In genomic region chr13:23498653-23499052, GRCm38 (mm10) we compare ENCODE assay signal across 9 mouse cellular contexts. TPM values are rescaled to one million over a fixed set of nuclear protein-coding genes. Genes with fewer than 3 reads are reported as not detected.
A peak's percentile ranks its signal among the peaks of the same experiment; 100 is the strongest.
DNase-seq lines count a peak whose midpoint lies in the region; ATAC-seq and TF ChIP-seq lines count a peak whose summit lies in the region.
"Had no signal": no experiment of that assay in that cellular context is flagged by ENCODE, and none has a peak within 500 bp of the region (broad histone marks: within the 10 kb centered on the region; RNA-seq: fewer than 3 reads in every experiment).

No protein-coding gene starts in this region.

- H3K36me3 ChIP-seq in embryonic facial prominence, embryonic 11.5 days (replicated peaks; ENCODE audit: control insufficient read depth, insufficient read depth, low read depth, low read length): no peaks in the 10 kb centered on the region
- no peaks in the 10 kb centered on the region for H3K36me3 ChIP-seq in intestine, embryonic 16.5 days (ENCODE audit: control insufficient read depth, insufficient read depth, low read length)
- H3K36me3 ChIP-seq in neural tube, embryonic 11.5 days (ENCODE audit: control insufficient read depth, insufficient read depth, low read length): no peaks in the 10 kb centered on the region

- no peaks in the 10 kb centered on the region for H3K27me3 ChIP-seq in embryonic facial prominence, embryonic 11.5 days (ENCODE audit: control insufficient read depth, insufficient read depth, low read length)
- no peaks in the 10 kb centered on the region for H3K27me3 ChIP-seq in intestine, embryonic 16.5 days (replicated peaks; ENCODE audit: control insufficient read depth, insufficient read depth, low read length)
- no peaks in the 10 kb centered on the region for H3K27me3 ChIP-seq in neural tube, embryonic 11.5 days (ENCODE audit: control insufficient read depth, insufficient read depth, low read length)

- ATAC-seq in embryonic facial prominence, embryonic 11.5 days (replicated peaks; ENCODE audit: insufficient number of reproducible peaks, low FRiP score, low TSS enrichment, low read depth): peak; percentile 50; the same call in 1 of the 2 replicates
- ATAC-seq in intestine, embryonic 16.5 days: no peak
- no peak for ATAC-seq in neural tube, embryonic 11.5 days (ENCODE audit: insufficient read depth, low FRiP score, low TSS enrichment)
- ATAC-seq in inflammation-experienced regulatory T-cells, adult 6 months: no peak

- peak overlapping the region; percentile 27 for H3K4me2 ChIP-seq in embryonic facial prominence, embryonic 11.5 days (ENCODE audit: low read depth, low read length)
- H3K4me2 ChIP-seq in intestine, embryonic 16.5 days (ENCODE audit: low read depth, low read length): peak overlapping the region; percentile 49
- peak overlapping the region; percentile 36 for H3K4me2 ChIP-seq in neural tube, embryonic 11.5 days (ENCODE audit: low read depth)

- DNase-seq in layer of hippocampus, adult 2 months (ENCODE audit: low spot score in 2 of 2): no peak
- no peak for DNase-seq in layer of hippocampus, postnatal 36 days
- peak; percentile 79 for DNase-seq in embryonic facial prominence, embryonic 11.5 days (ENCODE audit: low spot score)
- no peak for DNase-seq in neural tube, embryonic 11.5 days (ENCODE audit: low spot score)
- no peak for DNase-seq in cerebellum, postnatal 14 days
- no peak for DNase-seq in kidney, adult 18-20 months

- H3K9ac ChIP-seq in embryonic facial prominence, embryonic 11.5 days (replicated peaks; ENCODE audit: low read length): 0 out of 2 replicates have a peak overlapping the region, but pooled peaks have one; percentile 25
- no peak overlapping the region for H3K9ac ChIP-seq in intestine, embryonic 16.5 days (ENCODE audit: low read depth, low read length)
- H3K9ac ChIP-seq in neural tube, embryonic 11.5 days (ENCODE audit: low read length): no peak overlapping the region

- peak overlapping the region; percentile 39 for H3K4me3 ChIP-seq in layer of hippocampus, adult 2 months
- peak overlapping the region; percentile 26 for H3K4me3 ChIP-seq in embryonic facial prominence, embryonic 11.5 days (ENCODE audit: low read depth, low read length)
- H3K4me3 ChIP-seq in intestine, embryonic 16.5 days (ENCODE audit: low read length): peak overlapping the region; percentile 32
- H3K4me3 ChIP-seq in neural tube, embryonic 11.5 days (ENCODE audit: low read depth, low read length): peak overlapping the region; percentile 21

- H3K9me3 ChIP-seq in embryonic facial prominence, embryonic 11.5 days (replicated peaks; ENCODE audit: control insufficient read depth, low read length): no peaks in the 10 kb centered on the region
- no peaks in the 10 kb centered on the region for H3K9me3 ChIP-seq in intestine, embryonic 16.5 days (ENCODE audit: control insufficient read depth, low read length)
- H3K9me3 ChIP-seq in neural tube, embryonic 11.5 days (ENCODE audit: control insufficient read depth, low read length): no peaks in the 10 kb centered on the region

- no peak for TF ChIP-seq CTCF in layer of hippocampus, adult 2 months (conservative IDR thresholded peaks at IDR 0.05)

- 3% methylated on average over 10 of the region's 10 CpGs for WGBS in embryonic facial prominence, embryonic 11.5 days
- 10% methylated on average over 10 of the region's 10 CpGs for WGBS in intestine, embryonic 16.5 days
- 4% methylated on average over 10 of the region's 10 CpGs for WGBS in neural tube, embryonic 11.5 days

- no peaks in the 10 kb centered on the region for H3K4me1 ChIP-seq in embryonic facial prominence, embryonic 11.5 days (ENCODE audit: control insufficient read depth, insufficient read depth, low read length)
- peaks cover 14% of the 10 kb centered on the region; the same call in 1 of the 2 replicates for H3K4me1 ChIP-seq in intestine, embryonic 16.5 days (ENCODE audit: control insufficient read depth, insufficient read depth, low read length)
- peaks cover 2% of the 10 kb centered on the region; the same call in 1 of the 2 replicates for H3K4me1 ChIP-seq in neural tube, embryonic 11.5 days (ENCODE audit: control insufficient read depth, insufficient read depth, low read length)

- H3K27ac ChIP-seq in layer of hippocampus, adult 2 months: no peak overlapping the region
- no peak overlapping the region for H3K27ac ChIP-seq in embryonic facial prominence, embryonic 11.5 days (replicated peaks; ENCODE audit: low read depth, low read length)
- H3K27ac ChIP-seq in intestine, embryonic 16.5 days (ENCODE audit: low read length): no peak overlapping the region
- no peak overlapping the region for H3K27ac ChIP-seq in neural tube, embryonic 11.5 days (ENCODE audit: low read depth, low read length)

RNA-seq across cellular contexts. Expression of gene Btn2a2, which starts 10.0 kb away (rescaled TPM):
- total RNA-seq in layer of hippocampus, adult 2 months (2021): under 1 TPM; 0.49 to 0.52 TPM
- total RNA-seq in layer of hippocampus, postnatal 36 days (2021): under 1 TPM; 0.51 to 0.80 TPM
- polyA plus RNA-seq in embryonic facial prominence, embryonic 11.5 days (2014; fragmentation: Nextera tagmentation; extraction: Ambion mirVana): 1.1 and 1.4 TPM in 2 replicates
- polyA plus RNA-seq in intestine, embryonic 16.5 days (2015; fragmentation: Nextera tagmentation; extraction: Ambion mirVana): 0.12 TPM in 2 replicates
- polyA plus RNA-seq in neural tube, embryonic 11.5 days (2014; fragmentation: Nextera tagmentation; extraction: Ambion mirVana): 0.65 and 0.81 TPM in 2 replicates
- not detected for polyA plus RNA-seq in inflammation-experienced regulatory T-cells, adult 6 months (2017; shearing (Covaris generic))
- polyA plus RNA-seq: gonadal fat pad, adult 2 months had no signal

RNA-seq across cellular contexts. Expression of gene Hist1h4h, which starts 32.2 kb away (rescaled TPM):
- total RNA-seq in layer of hippocampus, adult 2 months (2021): 100 to 1,000 TPM; 333 to 344 TPM
- total RNA-seq in layer of hippocampus, postnatal 36 days (2021): 100 to 1,000 TPM; 363 to 377 TPM
- polyA plus RNA-seq in embryonic facial prominence, embryonic 11.5 days (2014; fragmentation: Nextera tagmentation; extraction: Ambion mirVana): 3.5 and 5.0 TPM in 2 replicates
- polyA plus RNA-seq in intestine, embryonic 16.5 days (2015; fragmentation: Nextera tagmentation; extraction: Ambion mirVana): 3.5 and 3.7 TPM in 2 replicates
- polyA plus RNA-seq in neural tube, embryonic 11.5 days (2014; fragmentation: Nextera tagmentation; extraction: Ambion mirVana): 3.4 and 6.8 TPM in 2 replicates
- 1 to 10 TPM; 3.9 to 8.3 (median 7.0) TPM for polyA plus RNA-seq in inflammation-experienced regulatory T-cells, adult 6 months (2017; shearing (Covaris generic))

RNA-seq across cellular contexts. Expression of gene Btn1a1, which starts 33.0 kb away (rescaled TPM):
- total RNA-seq in layer of hippocampus, adult 2 months (2021): not detected
- not detected for total RNA-seq in layer of hippocampus, postnatal 36 days (2021)
- polyA plus RNA-seq in embryonic facial prominence, embryonic 11.5 days (2014; fragmentation: Nextera tagmentation; extraction: Ambion mirVana): 0.24 and 0.35 TPM in 2 replicates
- 0.07 and 0.11 TPM in 2 replicates for polyA plus RNA-seq in intestine, embryonic 16.5 days (2015; fragmentation: Nextera tagmentation; extraction: Ambion mirVana)
- polyA plus RNA-seq in neural tube, embryonic 11.5 days (2014; fragmentation: Nextera tagmentation; extraction: Ambion mirVana): 0.16 TPM in 1 of 2 replicates, not detected in the other
- polyA plus RNA-seq in inflammation-experienced regulatory T-cells, adult 6 months (2017; shearing (Covaris generic)): not detected

RNA-seq across cellular contexts. Expression of gene Hist1h2af, which starts 35.1 kb away (rescaled TPM):
- total RNA-seq in layer of hippocampus, adult 2 months (2021): 10 to 100 TPM in 1 of 2 experiments, 1 to 10 TPM in 1; 6.9 to 12.2 TPM
- 10 to 100 TPM; 12.2 to 14.4 TPM for total RNA-seq in layer of hippocampus, postnatal 36 days (2021)
- polyA plus RNA-seq in embryonic facial prominence, embryonic 11.5 days (2014; fragmentation: Nextera tagmentation; extraction: Ambion mirVana): 7.8 and 7.9 TPM in 2 replicates
- polyA plus RNA-seq in intestine, embryonic 16.5 days (2015; fragmentation: Nextera tagmentation; extraction: Ambion mirVana): 2.5 and 3.6 TPM in 2 replicates
- polyA plus RNA-seq in neural tube, embryonic 11.5 days (2014; fragmentation: Nextera tagmentation; extraction: Ambion mirVana): 1.6 and 2.1 TPM in 2 replicates
- polyA plus RNA-seq in inflammation-experienced regulatory T-cells, adult 6 months (2017; shearing (Covaris generic)): not detected

RNA-seq across cellular contexts. Expression of gene Hist1h3g, which starts 36.6 kb away (rescaled TPM):
- 1 to 10 TPM; 3.6 to 5.5 TPM for total RNA-seq in layer of hippocampus, adult 2 months (2021)
- total RNA-seq in layer of hippocampus, postnatal 36 days (2021): 1 to 10 TPM; 3.9 to 4.9 TPM
- polyA plus RNA-seq in embryonic facial prominence, embryonic 11.5 days (2014; fragmentation: Nextera tagmentation; extraction: Ambion mirVana): 6.1 and 7.8 TPM in 2 replicates
- polyA plus RNA-seq in intestine, embryonic 16.5 days (2015; fragmentation: Nextera tagmentation; extraction: Ambion mirVana): 2.6 and 3.7 TPM in 2 replicates
- polyA plus RNA-seq in neural tube, embryonic 11.5 days (2014; fragmentation: Nextera tagmentation; extraction: Ambion mirVana): 3.3 and 4.3 TPM in 2 replicates
- 1 to 10 TPM in 1 of 3 experiments, not detected in 2; 1.5 TPM for polyA plus RNA-seq in inflammation-experienced regulatory T-cells, adult 6 months (2017; shearing (Covaris generic))
